Mouse (Mus musculus) neural tube, embryonic 14.5 days (tissue): ENCODE results near the gene Dad1. TPM values are rescaled to one million over a fixed set of nuclear protein-coding genes. Genes with fewer than 3 reads are reported as not detected.
A peak's percentile ranks its signal among the peaks of the same experiment; 100 is the strongest.
"Not testable (repeated sequence)": the region's sequence is repeated elsewhere in the genome, so short reads cannot be mapped to it uniquely, and the experiment has no call there.

Source experiments
- ATAC-seq: fragments of 200-750 bp; cut with Nextera tagmentation; 2 replicates; pipeline ENCODE4 v1.8.0; 2017; ENCODE audit warnings: low read depth, mild to moderate bottlenecking, moderate TSS enrichment, moderate library complexity
- H3K27ac ChIP-seq: fragments of 300-500 bp; sonication (generic); 2 replicates; pipeline ENCODE4 v1.5.1; 2014; ENCODE audit warnings: low read depth, mild to moderate bottlenecking, control low read depth, low read length, moderate library complexity, mixed read lengths
- H3K27me3 ChIP-seq: fragments of 300-500 bp; sonication (generic); 2 replicates; pipeline ENCODE4 v1.6.1; 2014; ENCODE audit warnings: low read length; ENCODE audit not compliant: control insufficient read depth, insufficient read depth
- H3K36me3 ChIP-seq: fragments of 300-500 bp; sonication (generic); 2 replicates; pipeline ENCODE4 v1.6.1; 2014; ENCODE audit warnings: low read length, mixed read lengths; ENCODE audit not compliant: control insufficient read depth, insufficient read depth
- H3K4me1 ChIP-seq: fragments of 300-500 bp; sonication (generic); 2 replicates; pipeline ENCODE4 v1.6.1; 2014; ENCODE audit warnings: low read length; ENCODE audit not compliant: control insufficient read depth, insufficient read depth
- H3K4me2 ChIP-seq: fragments of 300-500 bp; sonication (generic); 2 replicates; pipeline ENCODE4 v1.6.1; 2014; ENCODE audit warnings: mild to moderate bottlenecking, low read depth, low read length, control low read depth
- H3K4me3 ChIP-seq: fragments of 300-500 bp; sonication (generic); 2 replicates; pipeline ENCODE4 v1.5.1; 2014; ENCODE audit warnings: low read depth, low read length, control low read depth, mixed read lengths
- H3K9ac ChIP-seq: fragments of 300-500 bp; sonication (generic); replicated peaks from 2 replicates; pipeline ENCODE4 v1.6.1; 2014; ENCODE audit warnings: low read depth, mild to moderate bottlenecking, control low read depth, low read length, mixed read lengths
- H3K9me3 ChIP-seq: fragments of 300-500 bp; sonication (generic); 2 replicates; pipeline ENCODE4 v1.6.1; 2016; ENCODE audit warnings: low read length; ENCODE audit not compliant: control insufficient read depth
- WGBS: fragments of 180-500 bp; shearing (Covaris S2); extraction: QIAGEN DNeasy Blood & Tissue Kit; methylation state at CpG from one replicate; pipeline ENCODE4 v1.1.7; 2014; 5-methylcytosine and 5-hydroxymethylcytosine counted together
- polyA plus RNA-seq: library from polyadenylated mRNA; unstranded; fragments of >200 nt; fragmentation: Nextera tagmentation; extraction: Ambion mirVana; gene quantifications from 2 replicates; pipeline ENCODE4 v1.2.1, GENCODE M21; 2014

Gene Dad1
- polyA plus RNA-seq, 1 experiment from 2014 or later, result 401 TPM

- peaks cover 28% of the 10 kb centered on the region for H3K4me1 ChIP-seq
- ATAC-seq, result no peak
These were observed 22.5 kb downstream of the Dad1 start for GRCm38 (mm10) chr14:54231176-54231956.

GRCm38 (mm10) chr14:54230638-54231150 is 23.2 kb downstream of the Dad1 start:
- H3K4me3 ChIP-seq, result no peak overlapping the region
- no peak overlapping the region for H3K27ac ChIP-seq
- no peaks in the 10 kb centered on the region for H3K36me3 ChIP-seq
- H3K4me2 ChIP-seq, result no peak overlapping the region
- H3K4me1 ChIP-seq, result peaks cover 28% of the 10 kb centered on the region
- H3K27me3 ChIP-seq, result no peaks in the 10 kb centered on the region; the same call in 1 of the 2 replicates
- 90% methylated on average over 14 of the region's 14 CpGs for WGBS
- no peaks in the 10 kb centered on the region for H3K9me3 ChIP-seq
- ATAC-seq, result no peak
- H3K9ac ChIP-seq, result no peak overlapping the region

More at GRCm38 (mm10) chr14:54231176-54231956, 22.5 kb downstream of the Dad1 start:
- Histone ChIP-seq H3K27me3 (no peaks in the 10 kb centered on the region), H3K36me3 (no peaks in the 10 kb centered on the region), H3K9me3 (no peaks in the 10 kb centered on the region), H3K27ac (no peak overlapping the region), H3K4me3 (no peak overlapping the region), H3K9ac (no peak overlapping the region), H3K4me2 (no peak overlapping the region)
- 85% methylated on average over 21 of the region's 21 CpGs for WGBS

GRCm38 (mm10) chr14:54229849-54230248 is 24.1 kb downstream of the Dad1 start:
- not testable (repeated sequence) for H3K36me3 ChIP-seq, ATAC-seq, H3K27me3 ChIP-seq, H3K9ac ChIP-seq, H3K4me2 ChIP-seq, H3K9me3 ChIP-seq, H3K4me3 ChIP-seq, H3K27ac ChIP-seq
- H3K4me1 ChIP-seq, result peaks cover 30% of the 10 kb centered on the region
- WGBS, result 82% methylated on average over 3 of the region's 4 CpGs

GRCm38 (mm10) chr14:54228933-54229713 is 24.8 kb downstream of the Dad1 start:
- 7% methylated on average over 25 of the region's 25 CpGs for WGBS
- Histone ChIP-seq H3K4me1 (peaks cover 31% of the 10 kb centered on the region), H3K4me2 (peak overlapping the region; percentile 44)

GRCm38 (mm10) chr14:54228501-54228900 is 25.4 kb downstream of the Dad1 start:
- H3K4me1 ChIP-seq, result peaks cover 31% of the 10 kb centered on the region
- ATAC-seq, result peak; percentile 41

More at GRCm38 (mm10) chr14:54228933-54229713, 24.8 kb downstream of the Dad1 start:
- peak; percentile 54 for ATAC-seq
- Histone ChIP-seq H3K9ac (peak overlapping the region; percentile 58), H3K27ac (peak overlapping the region; percentile 74), H3K27me3 (no peaks in the 10 kb centered on the region; the same call in 1 of the 2 replicates), H3K36me3 (no peaks in the 10 kb centered on the region), H3K9me3 (no peaks in the 10 kb centered on the region), H3K4me3 (peak overlapping the region; percentile 21)

GRCm38 (mm10) chr14:54227911-54228451 is 25.9 kb downstream of the Dad1 start:
- peaks cover 29% of the 10 kb centered on the region for H3K4me1 ChIP-seq
- H3K4me2 ChIP-seq, result peak overlapping the region; percentile 44
- H3K27ac ChIP-seq, result peak overlapping the region; percentile 74
- H3K4me3 ChIP-seq, result peak overlapping the region; percentile 11; the same call in 1 of the 2 replicates
- peak; percentile 68 for ATAC-seq
- H3K9me3 ChIP-seq, result no peaks in the 10 kb centered on the region
- H3K9ac ChIP-seq, result no peak overlapping the region
- no peaks in the 10 kb centered on the region for H3K36me3 ChIP-seq
- WGBS, result 1% methylated on average over 10 of the region's 10 CpGs
- no peaks in the 10 kb centered on the region; the same call in 1 of the 2 replicates for H3K27me3 ChIP-seq

More at GRCm38 (mm10) chr14:54228501-54228900, 25.4 kb downstream of the Dad1 start:
- Histone ChIP-seq H3K4me2 (peak overlapping the region; percentile 44), H3K9ac (peak overlapping the region; percentile 58; the same call in 1 of the 2 replicates), H3K4me3 (peak overlapping the region; percentile 21; the same call in 1 of the 2 replicates), H3K27me3 (no peaks in the 10 kb centered on the region; the same call in 1 of the 2 replicates), H3K27ac (peak overlapping the region; percentile 74), H3K9me3 (no peaks in the 10 kb centered on the region), H3K36me3 (no peaks in the 10 kb centered on the region)
- WGBS, result 6% methylated on average over 7 of the region's 7 CpGs

- ATAC-seq, result no peak
- Histone ChIP-seq H3K27ac (no peak overlapping the region), H3K4me2 (no peak overlapping the region)
These were observed 26.7 kb downstream of the Dad1 start for GRCm38 (mm10) chr14:54226911-54227811.

GRCm38 (mm10) chr14:54225725-54226124 is 28.2 kb downstream of the Dad1 start:
- WGBS, result 77% methylated on average over 11 of the region's 11 CpGs
- Histone ChIP-seq H3K4me1 (peaks cover 20% of the 10 kb centered on the region), H3K27ac (peak overlapping the region; percentile 40; the same call in 1 of the 2 replicates), H3K27me3 (no peaks in the 10 kb centered on the region; the same call in 1 of the 2 replicates), H3K9me3 (no peaks in the 10 kb centered on the region), H3K4me3 (no peak overlapping the region), H3K4me2 (no peak overlapping the region), H3K36me3 (no peaks in the 10 kb centered on the region), H3K9ac (no peak overlapping the region)
- no peak for ATAC-seq

More at GRCm38 (mm10) chr14:54226911-54227811, 26.7 kb downstream of the Dad1 start:
- no peak overlapping the region for H3K9ac ChIP-seq
- 55% methylated on average over 16 of the region's 16 CpGs for WGBS
- H3K27me3 ChIP-seq, result no peaks in the 10 kb centered on the region; the same call in 1 of the 2 replicates
- peaks cover 24% of the 10 kb centered on the region for H3K4me1 ChIP-seq
- no peaks in the 10 kb centered on the region for H3K36me3 ChIP-seq
- no peaks in the 10 kb centered on the region for H3K9me3 ChIP-seq
- no peak overlapping the region for H3K4me3 ChIP-seq
